Mouse (Mus musculus) heart, postnatal 0 days (tissue): ENCODE measurements around the gene Ick. TPM values are rescaled to one million over a fixed set of nuclear protein-coding genes. Genes with fewer than 3 reads are reported as not detected.

Experiments used
- ATAC-seq: fragments of 200-750 bp; cut with Nextera tagmentation; 2 replicates; pipeline ENCODE4 v1.8.0; 2017; ENCODE audit warnings: low read depth, moderate number of reproducible peaks, moderate library complexity; ENCODE audit not compliant: insufficient read depth
- DNase-seq: peaks from one replicate; pipeline ENCODE4 v3.0.0-alpha.2; 2016; ENCODE audit warnings: low spot score
- H3K27ac ChIP-seq: fragments of 300-500 bp; sonication (generic); 2 replicates; pipeline ENCODE4 v1.5.1; 2014; ENCODE audit warnings: low read depth, mild to moderate bottlenecking
- H3K27me3 ChIP-seq: fragments of 300-500 bp; sonication (generic); 2 replicates; pipeline ENCODE4 v1.6.1; 2014; ENCODE audit warnings: low read length, mixed read lengths; ENCODE audit not compliant: control insufficient read depth, insufficient read depth
- H3K36me3 ChIP-seq: fragments of 300-500 bp; sonication (generic); replicated peaks from 2 replicates; pipeline ENCODE4 v1.6.1; 2014; ENCODE audit warnings: low read length, mixed read lengths; ENCODE audit not compliant: control insufficient read depth, insufficient read depth
- H3K4me1 ChIP-seq: fragments of 300-500 bp; sonication (generic); 2 replicates; pipeline ENCODE4 v1.6.1; 2014; ENCODE audit warnings: antibody characterized with exemption; ENCODE audit not compliant: control insufficient read depth, insufficient read depth
- H3K4me2 ChIP-seq: fragments of 300-500 bp; sonication (generic); 2 replicates; pipeline ENCODE4 v1.6.1; 2014; ENCODE audit warnings: low read depth, mild to moderate bottlenecking, low read length, moderate library complexity
- H3K4me3 ChIP-seq: fragments of 300-500 bp; sonication (generic); 2 replicates; pipeline ENCODE4 v1.5.1; 2014; ENCODE audit warnings: low read depth, low read length
- H3K9ac ChIP-seq: fragments of 300-500 bp; sonication (generic); replicated peaks from 2 replicates; pipeline ENCODE4 v1.6.1; 2014; ENCODE audit warnings: low read depth, low read length, mixed read lengths
- H3K9me3 ChIP-seq: fragments of 300-500 bp; sonication (generic); replicated peaks from 2 replicates; pipeline ENCODE4 v1.6.1; 2016; ENCODE audit warnings: low read length; ENCODE audit not compliant: control insufficient read depth
- CTCF ChIP-seq: IDR thresholded peaks from 2 replicates; pipeline ENCODE4 v1.5.1; 2016; ENCODE audit warnings: antibody characterized with exemption, control low read depth, low read depth
- EP300 ChIP-seq: IDR thresholded peaks from 2 replicates; pipeline ENCODE4 v1.6.1; 2016; ENCODE audit warnings: antibody characterized with exemption, low read depth
- WGBS: fragments of 180-500 bp; shearing (Covaris S2); extraction: QIAGEN DNeasy Blood & Tissue Kit; methylation state at CpG from one replicate; pipeline ENCODE4 v1.1.7; 2014; 5-methylcytosine and 5-hydroxymethylcytosine counted together
- polyA plus RNA-seq: library from polyadenylated mRNA; unstranded; fragments of >200 nt; fragmentation: Nextera tagmentation; extraction: Ambion mirVana; gene quantifications from 2 replicates; pipeline ENCODE4 v1.2.1, GENCODE M21; 2015
- total RNA-seq: library from RNA; depleted of rRNA; stranded (reverse); fragments of >200 nt; gene quantifications from 2 replicates; pipeline ENCODE4 v1.2.3, GENCODE M21; 2014; ENCODE audit warnings: low replicate concordance

Gene Ick
- total and polyA plus RNA-seq, 2 experiments from 2014 or later: 11.4 to 13.8 TPM

DNA sequence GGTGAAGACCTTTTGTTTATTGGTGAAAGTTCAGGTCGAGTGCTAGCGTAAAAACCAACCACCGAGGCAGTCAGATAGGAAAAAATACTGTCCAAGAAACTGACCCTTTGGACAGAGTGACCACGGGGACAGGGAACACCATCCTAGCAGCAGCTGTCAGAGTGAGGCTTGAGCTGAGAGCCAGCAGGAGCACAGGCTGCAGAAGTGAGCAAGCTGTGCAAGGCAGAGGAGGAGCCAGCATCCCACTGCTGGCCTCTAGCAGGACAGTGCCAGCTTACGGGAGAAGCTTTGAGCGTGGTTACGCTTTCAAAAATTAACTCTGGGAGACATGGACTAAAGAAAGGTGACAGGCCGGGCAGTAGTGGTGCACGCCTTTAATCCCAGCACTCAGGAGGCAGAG is 21.2 kb upstream of the Ick start:
- Histone ChIP-seq H3K4me1 (peaks cover 17% of the 10 kb centered on the region; the same call in 1 of the 2 replicates), H3K27me3 (no peaks in the 10 kb centered on the region), H3K4me3 (no peak overlapping the region), H3K36me3 (peaks cover 62% of the 10 kb centered on the region), H3K27ac (no peak overlapping the region), H3K9me3 (no peaks in the 10 kb centered on the region), H3K4me2 (no peak overlapping the region), H3K9ac (no peak overlapping the region)
- WGBS: 86% methylated on average over 9 of the region's 9 CpGs
- no peak for TF ChIP-seq EP300
- no peak for TF ChIP-seq CTCF
- DNase-seq (no peak), ATAC-seq (no peak)

DNA sequence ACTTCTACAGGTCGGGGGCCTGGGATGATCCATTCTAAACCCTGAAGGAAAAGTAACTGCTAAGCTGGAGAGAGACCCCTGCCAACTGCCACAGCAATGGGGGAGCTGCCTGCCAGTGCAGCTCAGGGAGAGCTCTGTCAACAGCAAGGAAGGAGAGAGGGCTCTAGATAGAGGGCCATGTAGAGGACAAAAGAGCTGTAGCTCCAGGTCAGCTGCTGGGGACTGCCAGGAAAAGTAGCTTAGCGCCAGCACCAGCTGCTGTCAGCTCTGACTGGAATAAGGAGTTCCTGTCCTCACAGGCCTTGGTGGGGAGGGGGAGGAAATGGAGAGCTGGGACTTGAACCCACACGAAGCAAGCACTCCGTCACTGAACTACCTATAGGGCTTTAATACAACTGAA is 20.5 kb upstream of the Ick start:
- WGBS: 46% methylated on average over 4 of the region's 4 CpGs
- no peak overlapping the region for H3K4me3 ChIP-seq
- ATAC-seq (peak; percentile 84), DNase-seq (peak; percentile 72)
- no peak overlapping the region for H3K4me2 ChIP-seq
- H3K27ac ChIP-seq: peak overlapping the region; percentile 86
- no peaks in the 10 kb centered on the region for H3K27me3 ChIP-seq
- peak overlapping the region; percentile 20; the same call in 1 of the 2 replicates for H3K9ac ChIP-seq
- H3K36me3 ChIP-seq: peaks cover 66% of the 10 kb centered on the region
- no peaks in the 10 kb centered on the region for H3K9me3 ChIP-seq
- peaks cover 17% of the 10 kb centered on the region; the same call in 1 of the 2 replicates for H3K4me1 ChIP-seq
- TF ChIP-seq CTCF: no peak
- no peak for TF ChIP-seq EP300

DNA sequence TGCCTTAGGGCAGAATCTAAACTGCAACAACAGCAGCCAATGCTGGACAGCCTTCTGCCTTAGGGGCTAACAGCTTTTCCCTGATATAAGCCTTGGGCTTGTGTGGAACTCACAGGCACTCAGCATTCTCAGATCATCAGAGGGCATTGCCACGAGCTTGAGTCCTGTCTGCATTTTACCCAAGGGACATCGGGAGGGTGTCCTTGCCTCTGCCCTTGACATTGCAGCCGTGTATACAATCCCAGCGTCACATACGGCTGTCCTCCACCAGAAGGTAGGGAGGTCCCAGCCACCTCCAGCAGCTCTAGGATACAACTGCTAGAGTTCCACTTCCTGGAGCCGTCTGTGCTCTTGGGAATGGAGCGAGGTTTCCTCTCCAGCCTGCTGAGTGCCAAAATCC is 20.0 kb upstream of the Ick start:
- WGBS: 24% methylated on average over 7 of the region's 7 CpGs
- DNase-seq: peak; percentile 32
- Histone ChIP-seq H3K4me1 (peaks cover 17% of the 10 kb centered on the region; the same call in 1 of the 2 replicates), H3K4me2 (no peak overlapping the region), H3K36me3 (peaks cover 66% of the 10 kb centered on the region), H3K27ac (peak overlapping the region; percentile 86), H3K4me3 (no peak overlapping the region), H3K9ac (peak overlapping the region; percentile 20; the same call in 1 of the 2 replicates), H3K9me3 (no peaks in the 10 kb centered on the region), H3K27me3 (no peaks in the 10 kb centered on the region)
- peak; percentile 84 for ATAC-seq
- TF ChIP-seq CTCF (no peak), EP300 (no peak)

DNA sequence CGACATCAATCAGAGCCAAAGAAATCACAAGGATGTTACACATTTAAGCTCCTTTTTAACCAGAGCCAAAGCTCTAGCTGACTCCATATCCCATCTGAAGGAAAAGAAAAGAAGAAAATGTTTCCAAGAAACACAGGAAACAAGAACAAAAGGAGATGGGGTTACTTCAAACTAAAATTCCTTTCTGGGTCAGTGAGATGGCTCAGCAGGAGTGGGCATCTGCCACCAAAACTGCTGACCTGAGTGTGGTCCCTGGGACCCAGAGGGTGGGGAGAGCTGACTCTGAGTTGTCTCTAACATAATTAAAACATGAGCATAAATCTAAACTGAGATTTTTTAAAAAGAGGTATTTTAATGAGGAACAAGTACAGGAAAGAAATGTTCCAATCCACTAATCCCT is 19.1 kb upstream of the Ick start:
- no peak for ATAC-seq
- TF ChIP-seq CTCF (no peak), EP300 (no peak)
- Histone ChIP-seq H3K4me2 (no peak overlapping the region), H3K9ac (no peak overlapping the region), H3K4me1 (peaks cover 17% of the 10 kb centered on the region; the same call in 1 of the 2 replicates), H3K4me3 (no peak overlapping the region), H3K27me3 (no peaks in the 10 kb centered on the region), H3K27ac (peak overlapping the region; percentile 86; the same call in 1 of the 2 replicates), H3K36me3 (peaks cover 62% of the 10 kb centered on the region), H3K9me3 (no peaks in the 10 kb centered on the region)
- peak; percentile 27 for DNase-seq
- whole genome bisulfite sequencing: 63% methylated on average over 1 of the region's 1 CpGs

DNA sequence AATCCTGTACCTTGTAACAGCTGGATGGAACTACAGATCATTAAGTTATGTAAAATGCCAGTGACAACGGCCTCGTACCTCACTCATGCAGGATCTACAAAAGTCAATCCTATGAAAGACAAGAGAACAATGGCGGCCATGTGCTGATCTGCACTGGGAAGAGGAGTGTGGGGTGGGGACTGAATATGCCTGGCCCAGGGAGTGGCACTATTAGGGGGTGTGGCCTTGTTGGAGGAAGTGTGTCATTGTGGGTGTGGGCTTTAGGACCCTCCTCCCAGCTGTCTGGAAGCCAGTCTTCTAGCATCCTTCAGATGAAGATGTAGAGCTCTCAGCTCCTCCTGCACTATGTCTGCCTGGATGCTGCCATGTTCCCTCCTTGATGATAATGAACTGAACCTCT is 18.4 kb upstream of the Ick start:
- 92% methylated on average over 3 of the region's 3 CpGs for WGBS
- Histone ChIP-seq H3K36me3 (peaks cover 62% of the 10 kb centered on the region), H3K9ac (no peak overlapping the region), H3K27ac (no peak overlapping the region), H3K4me3 (no peak overlapping the region), H3K4me1 (peaks cover 17% of the 10 kb centered on the region; the same call in 1 of the 2 replicates), H3K9me3 (no peaks in the 10 kb centered on the region), H3K4me2 (no peak overlapping the region), H3K27me3 (no peaks in the 10 kb centered on the region)
- ATAC-seq (no peak), DNase-seq (no peak)
- no peak for TF ChIP-seq CTCF
- no peak for TF ChIP-seq EP300

DNA sequence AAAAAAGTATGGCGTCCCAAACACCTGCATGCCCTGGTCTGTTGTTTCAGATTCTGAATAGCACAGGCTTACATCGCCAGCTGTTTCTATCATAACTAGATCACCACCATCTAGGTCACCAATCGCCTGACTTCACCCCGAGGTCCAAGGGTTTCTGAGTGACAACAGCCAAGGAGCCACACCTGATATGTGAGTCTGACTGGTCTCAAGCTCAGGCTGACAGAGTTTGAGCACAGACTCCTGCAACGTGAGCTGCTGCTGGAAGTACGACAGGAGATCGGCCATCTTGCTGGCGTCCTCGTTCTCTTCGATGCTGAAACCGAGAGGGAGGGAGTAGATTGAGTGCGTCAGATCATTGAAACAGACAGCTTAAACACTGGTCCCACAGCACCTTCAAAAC is 13.3 kb upstream of the Ick start:
- Histone ChIP-seq H3K27me3 (no peaks in the 10 kb centered on the region), H3K36me3 (peaks cover 82% of the 10 kb centered on the region), H3K9ac (no peak overlapping the region), H3K4me3 (no peak overlapping the region), H3K4me1 (no peaks in the 10 kb centered on the region), H3K4me2 (no peak overlapping the region), H3K9me3 (0 out of 2 replicates have a peak, but pooled peaks cover 2% of the 10 kb centered on the region), H3K27ac (no peak overlapping the region)
- 88% methylated on average over 12 of the region's 12 CpGs for WGBS
- ATAC-seq (no peak), DNase-seq (no peak)
- TF ChIP-seq EP300 (no peak), CTCF (no peak)
